Mouse (Mus musculus) small intestine, adult 2 months (tissue): Measurements from ENCODE around the gene Gjc2.

Experiments used
- CTCF ChIP-seq: fragments of 200-500 bp; IDR thresholded peaks from 2 replicates; pipeline ENCODE4 v1.5.1; 2012; ENCODE audit warnings: low read depth, mild to moderate bottlenecking, control low read depth, inconsistent platforms, low read length, moderate library complexity, mixed read lengths; ENCODE audit not compliant: insufficient replicate concordance, insufficient read length; ENCODE audit errors: extremely low read depth
- POLR2A ChIP-seq: fragments of 200-500 bp; IDR thresholded peaks from 2 replicates; pipeline ENCODE4 v1.6.1; 2012; ENCODE audit warnings: low read depth, mild to moderate bottlenecking, control low read depth, inconsistent platforms, low read length, moderate library complexity

DNA sequence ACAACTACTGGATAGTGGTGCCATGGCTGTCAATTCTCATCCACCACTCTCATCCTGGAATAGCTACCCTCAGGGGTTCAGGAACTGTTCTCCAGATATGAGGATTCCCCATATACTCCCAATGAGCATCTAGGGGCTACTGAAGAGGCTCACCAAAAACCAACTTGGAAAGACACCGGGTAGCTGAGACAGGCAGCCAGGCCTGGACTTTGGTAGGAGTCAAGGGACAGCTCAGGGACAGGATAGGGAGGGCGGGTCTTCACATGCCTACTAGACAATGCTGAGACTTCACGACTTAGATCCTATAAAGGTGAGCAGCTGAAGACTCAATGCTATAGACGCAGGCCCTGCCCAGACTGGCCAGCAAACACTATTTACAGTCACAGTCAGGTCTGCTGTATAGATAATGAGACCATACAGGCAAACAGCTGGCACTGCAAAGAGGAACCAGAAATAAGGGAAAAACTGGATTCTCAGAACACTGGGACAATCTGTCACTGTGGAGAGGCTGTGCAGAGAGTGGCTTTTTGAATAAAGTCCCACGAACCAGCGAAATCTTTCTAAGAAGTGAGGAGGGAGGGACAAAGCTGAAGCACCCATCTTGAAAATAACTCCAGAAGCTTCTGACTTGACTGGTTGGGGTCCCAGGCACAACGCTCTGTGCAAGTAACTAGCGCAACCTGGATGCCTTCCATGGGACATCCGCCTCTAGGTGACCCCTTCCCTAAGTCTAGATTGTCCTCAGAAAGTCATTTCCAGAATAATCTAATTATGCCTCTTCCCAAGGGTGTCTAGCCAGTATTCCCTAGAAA lies 20.4 kb downstream of the Gjc2 start:
- TF ChIP-seq CTCF (no peak), POLR2A (no peak)
